Mouse (Mus musculus) heart, postnatal 10 days (tissue): Measurements from ENCODE around the gene Emb. TPM values are rescaled to one million over a fixed set of nuclear protein-coding genes. Genes with fewer than 3 reads are reported as not detected.
A peak's percentile ranks its signal among the peaks of the same experiment; 100 is the strongest.
"Not testable (repeated sequence)": the region's sequence is repeated elsewhere in the genome, so short reads cannot be mapped to it uniquely, and the experiment has no call there.

Experiments
- DNase-seq, 2 experiments: peaks; one replicate each; pipeline ENCODE4 v3.0.0; 2021
- intact Hi-C: fragments of 180-260 bp; cut with DNase I; formaldehyde crosslinking; loops from one replicate; pipeline ENCODE4 v1.15.1; 2025
- total RNA-seq, 2 experiments: library from RNA; stranded (reverse); gene quantifications; 2 replicates each; pipeline ENCODE4 v1.2.3; 2021

The Emb gene
- 10 to 100 TPM; 13.2 to 14.3 TPM for total RNA-seq

DNA sequence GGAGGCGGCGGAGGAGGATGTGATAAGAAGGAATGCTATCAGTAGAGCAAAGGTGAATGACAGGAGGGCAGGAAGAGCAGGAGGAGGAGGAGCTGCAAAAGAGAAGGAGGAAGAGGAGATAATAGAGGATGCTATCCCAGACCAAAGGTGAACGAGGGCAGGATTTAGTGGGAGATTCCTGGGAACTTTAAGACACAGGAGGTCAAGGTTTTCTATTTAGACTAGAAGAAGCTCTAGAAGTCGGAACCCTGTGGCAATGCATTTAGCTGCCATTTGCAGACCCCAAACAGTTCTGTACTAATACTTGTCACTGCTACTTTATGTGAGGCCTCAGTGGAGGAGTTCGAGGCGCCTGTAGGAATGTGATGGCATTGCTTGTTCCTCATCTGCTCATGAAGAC is at the start of gene Emb:
Emb (plus strand) TSS at position 301 of the 400 bp plus-strand sequence.
- no peak for DNase-seq
- intact Hi-C loops = no loop called here

DNA sequence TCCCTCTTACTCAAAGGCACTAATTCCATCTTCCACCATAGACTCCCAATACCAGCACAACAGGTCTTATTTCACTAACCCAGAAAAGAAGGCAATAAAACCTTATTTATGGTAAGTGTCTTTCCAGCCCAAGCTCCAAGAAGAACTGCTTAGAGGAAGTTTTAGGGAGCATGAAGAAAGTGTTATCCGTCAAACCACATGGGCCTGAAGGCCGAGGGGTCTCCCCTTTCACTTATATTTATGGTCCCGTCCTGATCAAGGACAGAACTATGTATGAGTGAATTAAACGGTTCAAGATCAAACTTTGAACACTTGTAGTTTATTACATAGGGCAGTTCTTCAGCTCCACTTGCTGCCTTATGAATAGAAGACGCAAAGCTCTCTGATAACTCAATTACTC is 44.4 kb upstream of the Emb start:
- DNase-seq = no peak
- intact Hi-C loops = no loop called here

DNA sequence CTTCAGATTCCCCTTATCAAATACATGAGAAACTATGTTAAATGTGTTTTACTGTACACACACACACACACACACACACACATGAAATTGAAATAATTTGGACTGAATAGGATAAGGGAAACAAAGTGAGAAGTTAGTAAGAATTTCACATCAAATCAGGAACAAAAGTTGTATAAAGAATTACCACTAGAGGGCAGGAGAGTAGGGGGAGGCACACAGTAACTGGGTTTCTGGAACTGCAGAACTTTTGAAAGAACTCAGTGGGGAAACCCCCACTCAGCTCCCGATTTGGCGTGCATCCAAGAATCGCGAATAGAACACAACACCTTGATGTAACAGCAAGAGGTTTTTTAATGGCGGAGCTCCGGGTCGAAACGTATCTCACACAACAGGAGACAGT is 43.3 kb upstream of the Emb start:
- DNase-seq = no peak
- intact Hi-C loops = no loop called here

DNA sequence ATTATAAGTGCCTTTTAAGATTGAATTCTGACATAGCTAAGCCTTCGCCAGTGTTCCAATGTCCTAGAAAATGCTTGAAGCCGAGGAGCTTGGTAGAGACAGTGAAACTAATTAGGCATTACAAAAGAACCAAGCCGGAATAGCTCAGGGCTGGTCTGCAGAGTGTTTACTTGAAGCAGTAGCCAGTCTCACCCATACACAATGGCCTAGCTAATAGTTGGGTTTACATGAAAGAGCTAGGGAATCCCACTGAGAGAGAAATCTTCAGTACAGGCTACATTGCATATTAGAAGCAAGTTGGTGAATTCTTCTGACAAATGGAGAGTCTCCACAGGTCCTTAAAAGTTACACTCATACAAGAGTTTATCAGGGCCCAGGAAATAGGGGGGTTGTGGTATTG is 27.4 kb upstream of the Emb start:
- intact Hi-C loops, DNase-seq: not testable (repeated sequence)

DNA sequence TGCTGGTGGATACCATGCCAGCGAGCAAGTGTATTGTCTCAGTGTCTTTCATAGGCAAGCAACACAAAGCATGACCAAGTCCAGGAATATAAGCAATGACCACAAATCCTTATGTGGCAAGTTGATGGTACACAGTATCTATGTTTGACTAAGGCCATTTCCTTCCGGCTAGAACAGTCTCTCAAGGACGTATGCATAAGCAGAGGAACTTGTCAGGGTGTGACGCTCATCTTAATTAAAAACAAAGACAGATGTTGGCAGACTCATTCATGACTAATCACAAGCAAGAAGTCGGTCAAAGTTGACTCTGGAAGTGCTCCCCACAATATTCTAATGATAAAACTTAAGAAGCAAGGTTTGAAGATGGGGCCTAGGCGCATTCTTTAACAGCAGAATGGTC is 25.0 kb upstream of the Emb start:
- intact Hi-C loops = no loop called here
- DNase-seq = no peak

DNA sequence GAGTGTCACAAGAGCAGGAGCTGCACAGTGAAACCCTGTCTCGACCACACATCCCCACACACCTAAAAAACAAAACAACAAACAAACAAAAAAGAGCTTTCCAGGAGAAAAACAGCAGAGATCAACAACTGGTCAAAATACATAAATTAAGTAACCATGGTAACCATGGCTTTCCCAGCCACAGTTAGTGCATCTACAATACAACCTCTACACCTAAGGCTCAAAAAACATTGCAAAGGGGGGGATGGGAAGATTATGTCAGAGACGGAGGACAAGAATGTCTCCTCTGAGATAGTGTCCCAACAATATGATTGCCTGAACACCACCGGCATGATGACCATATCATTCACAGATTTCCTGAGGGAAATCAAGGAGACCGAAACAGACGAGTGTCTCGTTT is 23.0 kb upstream of the Emb start:
- no peak for DNase-seq

DNA sequence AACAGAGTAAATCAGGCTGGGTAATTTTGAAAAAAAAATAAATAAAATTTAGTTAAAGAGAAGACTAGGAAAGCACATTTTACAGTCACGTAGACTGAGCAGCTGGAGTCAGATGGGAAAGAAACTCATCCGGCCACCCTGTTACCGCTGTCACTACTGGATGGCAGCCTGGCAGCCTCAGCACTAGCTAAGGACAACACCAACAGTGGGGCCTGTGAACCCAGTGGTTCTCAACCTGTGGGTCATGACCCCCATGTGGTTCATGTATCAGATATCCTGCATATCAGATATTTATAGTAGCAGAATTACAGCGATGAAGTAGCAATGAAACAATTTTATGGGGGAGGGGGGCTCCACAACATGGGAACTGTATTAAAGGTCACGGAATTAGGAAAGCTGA is 16.2 kb upstream of the Emb start:
- intact Hi-C loops = no loop called here
- DNase-seq = no peak

More for the DNA sequence above, 23.0 kb upstream of the Emb start:
- intact Hi-C loops = no loop called here

DNA sequence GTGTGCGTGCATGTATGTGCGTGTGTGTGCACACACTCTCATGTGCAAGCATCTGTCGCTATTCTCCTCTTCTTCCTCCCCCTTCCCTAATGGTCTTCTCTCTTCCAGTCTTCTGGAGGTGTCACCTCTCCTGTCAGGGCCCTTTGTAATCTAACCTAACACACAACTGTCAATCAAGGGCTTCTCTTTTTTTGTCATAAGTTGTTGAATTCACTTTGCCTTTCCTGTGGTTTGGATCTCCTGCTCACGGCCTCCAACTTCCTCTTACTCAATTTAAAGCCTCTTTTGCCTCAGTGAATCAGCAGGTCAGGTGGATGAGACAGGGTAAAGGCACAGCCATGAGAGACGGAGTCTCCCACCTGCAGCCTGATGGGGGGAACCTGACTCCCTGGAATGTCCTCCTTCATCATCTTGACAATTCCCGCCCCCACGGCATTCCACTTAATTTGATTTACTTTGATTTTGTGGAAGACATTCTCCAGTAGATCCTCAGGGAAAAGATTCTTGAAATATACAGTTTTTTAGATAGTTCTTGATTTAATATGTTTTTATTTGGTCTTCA is 14.8 kb upstream of the Emb start:
- no peak for DNase-seq
- intact Hi-C loops = no loop called here

DNA sequence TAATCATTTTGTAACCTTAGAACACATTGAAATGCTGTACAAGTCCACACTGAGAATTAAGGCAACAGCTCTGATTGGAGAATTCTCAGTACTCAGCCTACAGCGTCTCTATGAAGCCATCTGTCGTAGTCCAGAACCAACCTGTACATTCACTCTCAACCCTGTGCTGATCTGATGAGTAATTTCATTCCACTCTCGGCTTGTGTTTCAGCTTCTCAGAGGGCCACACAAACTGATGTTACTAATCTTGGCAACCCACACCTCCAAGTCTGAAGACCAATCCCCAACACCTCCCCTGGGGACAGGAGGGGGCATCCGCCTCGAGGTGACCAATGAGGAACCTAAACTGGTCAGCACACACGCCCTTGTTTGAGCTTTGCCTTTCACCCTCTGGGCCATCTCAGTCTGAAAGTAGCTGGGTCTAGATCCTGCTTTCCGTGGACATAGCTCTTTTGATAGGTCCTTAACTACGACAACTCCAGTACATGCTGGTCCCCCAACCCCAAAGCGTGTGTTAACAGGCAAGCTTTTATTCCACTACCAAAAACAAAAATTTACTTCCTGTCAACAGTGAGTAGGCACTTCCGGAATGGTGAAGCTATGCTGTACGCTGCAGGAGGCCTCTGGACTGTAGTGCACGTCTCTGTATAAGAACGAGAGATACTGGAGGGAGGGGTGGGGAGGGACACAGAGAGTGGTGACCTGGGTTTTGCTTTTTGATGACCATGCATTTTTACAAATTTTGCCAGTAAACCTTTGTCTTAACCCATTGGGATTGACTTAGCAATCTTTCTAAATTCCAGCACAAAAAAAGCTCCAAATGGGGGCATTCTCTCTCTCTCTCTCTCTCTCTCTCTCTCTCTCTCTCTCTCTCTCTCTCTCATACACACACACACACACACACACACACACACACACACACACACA is 12.5 kb upstream of the Emb start:
- no peak for DNase-seq
- intact Hi-C loops = no loop called here

DNA sequence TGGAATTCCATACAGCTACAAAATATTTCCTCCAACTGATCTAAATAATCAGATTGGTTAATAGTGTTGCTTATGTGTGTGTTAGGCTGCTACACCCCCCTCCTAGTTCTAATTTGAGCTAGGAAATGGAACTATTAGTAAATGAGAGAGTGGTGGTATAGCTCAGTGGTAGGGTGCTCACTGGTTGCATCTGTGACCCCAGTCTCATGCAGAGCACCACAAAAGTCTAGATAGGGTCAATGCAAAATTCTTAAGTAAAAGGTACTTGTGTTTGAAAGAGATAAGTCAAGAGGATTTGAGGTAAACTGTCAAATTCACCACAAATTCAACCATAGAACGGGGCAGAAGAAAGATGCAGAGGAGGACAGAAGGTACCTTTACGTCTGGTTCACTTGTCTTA is 10.7 kb upstream of the Emb start:
- DNase-seq = no peak
- intact Hi-C loops = no loop called here

DNA sequence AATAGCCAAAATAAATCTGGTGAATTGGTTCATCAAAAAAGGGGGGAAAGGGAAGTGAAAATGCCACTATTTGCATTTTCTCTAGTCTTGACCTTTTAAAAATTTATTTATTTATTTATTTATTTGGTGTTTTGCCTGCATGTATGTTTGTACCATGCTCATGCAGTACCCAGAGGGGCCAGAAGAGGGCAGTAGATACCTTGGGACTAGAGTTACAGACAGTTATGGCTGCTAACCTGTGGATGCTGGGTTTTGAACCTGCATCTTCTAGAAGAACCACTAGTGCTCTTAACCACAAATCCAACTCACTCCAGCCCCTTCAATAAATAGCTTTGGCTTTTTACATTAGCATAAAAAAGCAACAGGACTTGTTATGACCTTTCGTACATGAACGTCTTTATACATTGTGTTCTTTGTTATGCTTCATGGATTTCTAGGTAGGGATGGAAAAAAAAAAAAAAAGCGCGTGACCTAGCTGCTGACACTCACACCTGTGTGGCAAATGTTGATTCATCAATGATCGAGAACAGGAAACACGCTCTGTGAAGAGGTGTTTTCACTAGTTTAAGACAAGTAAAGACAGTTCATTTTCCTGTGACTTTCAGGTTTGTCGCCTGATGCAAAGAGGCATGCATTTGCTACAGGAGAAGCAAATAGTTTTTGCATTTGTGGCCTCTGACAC is 9.8 kb upstream of the Emb start:
- peak; percentile 55 to 84 for DNase-seq
- intact Hi-C loops = no loop called here

DNA sequence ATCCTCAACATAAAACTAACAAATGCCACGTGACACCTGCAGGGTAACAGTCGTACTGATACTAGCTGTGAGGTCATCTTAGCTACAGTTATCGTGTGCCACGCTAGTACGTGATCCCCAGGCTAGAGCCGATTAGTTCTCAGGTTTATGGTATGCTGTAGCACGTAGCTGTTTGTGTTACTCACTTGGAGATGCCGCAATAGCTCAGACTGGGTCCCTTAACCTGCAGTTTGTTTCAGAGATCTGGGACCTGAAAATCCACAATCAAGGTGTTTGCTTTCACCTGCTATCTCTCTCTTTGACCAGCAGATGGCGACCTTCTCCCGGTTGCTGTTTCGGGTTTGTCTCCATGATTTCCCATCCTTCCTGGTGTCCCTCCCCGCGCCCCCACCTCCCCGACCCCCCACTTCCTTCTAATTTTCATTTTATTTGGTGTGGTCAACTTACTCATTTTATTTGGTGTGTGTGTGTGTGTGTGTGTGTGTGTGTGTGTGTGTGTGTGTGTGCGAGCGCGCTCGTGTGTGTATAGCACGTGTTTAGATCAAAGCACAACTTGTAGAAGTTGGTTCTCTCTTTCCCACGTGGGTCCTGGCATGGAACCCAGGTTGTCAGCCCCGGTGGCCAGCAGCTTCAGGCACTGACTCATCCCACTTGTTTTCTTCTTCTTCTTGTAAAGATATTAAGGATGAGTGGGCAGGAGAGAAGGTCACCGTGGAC is 5.4 kb upstream of the Emb start:
- intact Hi-C loops = loop anchor here (1.0 to 5.0 kb wide), 2 partner anchors 86 to 109 kb away; no protein-coding TSS in a partner anchor
- peak; percentile 10 to 54 for DNase-seq

DNA sequence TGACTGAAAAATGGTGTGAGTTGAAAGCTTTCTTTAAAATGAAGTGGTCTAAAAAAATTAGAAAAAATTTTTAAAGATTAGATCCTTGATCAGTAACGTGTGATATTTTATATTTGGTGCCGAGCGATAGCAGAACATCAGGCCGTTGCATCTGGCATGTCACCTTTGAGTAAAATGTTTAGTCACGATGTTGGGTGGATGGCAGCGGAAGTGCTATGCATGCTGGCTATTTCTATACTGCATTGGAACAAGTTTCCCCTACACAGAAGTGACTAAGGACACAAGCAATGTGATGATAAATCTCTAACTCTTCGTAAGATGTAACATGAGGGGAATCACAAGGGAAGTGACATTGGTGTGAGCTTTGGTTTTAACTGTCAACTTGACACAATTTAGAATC is 3.7 kb upstream of the Emb start:
- no peak for DNase-seq
- intact Hi-C loops = loop anchor here (5.0 kb wide), 1 partner anchor 108 kb away; no protein-coding TSS in a partner anchor

DNA sequence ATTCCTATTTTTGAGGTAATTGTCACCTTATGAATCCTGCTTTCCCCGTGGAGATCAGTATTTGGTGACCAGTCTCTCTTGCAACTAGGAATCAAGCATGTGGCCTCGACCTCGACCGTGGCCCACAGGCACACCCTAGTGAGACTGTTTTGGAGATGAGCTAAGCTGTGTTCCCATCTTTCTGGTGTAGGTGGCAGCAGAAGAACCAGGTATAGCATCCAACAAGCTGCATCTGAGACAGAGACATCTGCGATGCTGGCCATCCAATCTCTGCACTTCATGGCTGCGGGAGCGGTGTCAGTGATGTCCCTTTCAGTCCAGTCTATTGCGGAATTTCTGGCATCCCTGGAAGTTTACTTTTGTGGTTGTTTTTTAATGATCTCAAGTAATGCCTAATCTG is 2.3 kb upstream of the Emb start:
- DNase-seq = no peak
- intact Hi-C loops = no loop called here

DNA sequence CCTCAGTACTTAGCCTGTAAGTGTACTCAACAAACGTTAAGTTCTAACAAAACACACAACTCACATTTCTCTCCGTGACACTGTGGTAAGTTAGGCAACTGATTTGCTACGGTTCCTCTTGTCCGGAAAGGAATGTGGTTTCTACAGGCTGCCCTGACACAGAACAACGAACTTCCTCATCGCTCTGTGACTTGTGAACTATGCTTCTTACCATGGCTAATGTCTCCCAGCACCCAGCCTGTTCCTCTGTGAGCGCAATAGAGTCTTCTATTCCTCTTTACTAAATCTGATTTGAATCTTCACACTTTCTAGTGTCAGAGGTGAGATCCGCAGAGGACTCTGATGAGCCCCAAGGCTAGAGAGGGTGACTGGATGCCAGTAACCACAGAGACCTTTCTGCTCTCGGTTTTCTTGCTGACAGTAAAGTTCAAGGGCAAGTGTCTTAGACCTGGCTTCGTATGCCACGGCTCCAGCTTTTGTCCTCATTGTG is 3.1 kb downstream of the Emb start:
- intact Hi-C loops = no loop called here
- DNase-seq = peak in 1 of 2 experiments; percentile 13

DNA sequence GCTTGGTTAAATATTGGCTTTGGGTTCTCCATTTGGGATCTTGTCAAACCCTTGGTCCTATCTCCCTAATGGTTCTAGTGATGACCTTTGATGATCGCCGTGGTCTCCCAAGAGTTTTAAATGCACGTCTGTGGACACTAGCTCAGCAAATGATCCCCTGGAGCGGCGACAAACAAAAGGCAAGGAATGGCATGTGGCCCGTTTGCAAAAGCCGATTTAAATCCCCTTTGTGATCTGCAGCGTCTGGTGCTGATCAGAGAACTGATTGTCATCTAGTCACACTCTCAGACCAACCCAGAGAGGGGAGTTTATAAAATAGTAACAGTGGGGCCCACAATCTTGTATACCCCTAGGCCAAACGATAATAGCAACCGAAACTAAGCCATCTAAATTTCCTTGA is 7.1 kb downstream of the Emb start:
- intact Hi-C loops = no loop called here
- DNase-seq = no peak

DNA sequence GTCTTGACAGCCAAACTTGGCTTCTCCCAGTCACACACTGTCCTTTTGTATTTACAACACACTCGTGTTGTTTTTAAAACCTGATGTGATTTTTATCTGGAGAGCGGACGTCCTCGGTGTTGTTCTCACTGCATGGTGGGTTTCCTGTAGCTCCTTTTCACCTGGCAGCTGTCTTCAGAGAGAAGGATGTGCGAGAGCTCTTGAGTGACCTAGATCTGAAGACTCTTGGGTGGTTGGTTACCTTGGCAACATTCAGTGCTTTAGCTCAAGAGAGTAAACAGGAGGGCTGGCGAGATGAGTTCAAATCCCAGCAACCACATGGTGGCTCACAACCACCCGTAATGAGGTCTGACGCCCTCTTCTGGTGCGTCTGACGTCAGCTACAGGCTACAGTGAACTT is 7.8 kb downstream of the Emb start:
- no peak for DNase-seq
- intact Hi-C loops = no loop called here

DNA sequence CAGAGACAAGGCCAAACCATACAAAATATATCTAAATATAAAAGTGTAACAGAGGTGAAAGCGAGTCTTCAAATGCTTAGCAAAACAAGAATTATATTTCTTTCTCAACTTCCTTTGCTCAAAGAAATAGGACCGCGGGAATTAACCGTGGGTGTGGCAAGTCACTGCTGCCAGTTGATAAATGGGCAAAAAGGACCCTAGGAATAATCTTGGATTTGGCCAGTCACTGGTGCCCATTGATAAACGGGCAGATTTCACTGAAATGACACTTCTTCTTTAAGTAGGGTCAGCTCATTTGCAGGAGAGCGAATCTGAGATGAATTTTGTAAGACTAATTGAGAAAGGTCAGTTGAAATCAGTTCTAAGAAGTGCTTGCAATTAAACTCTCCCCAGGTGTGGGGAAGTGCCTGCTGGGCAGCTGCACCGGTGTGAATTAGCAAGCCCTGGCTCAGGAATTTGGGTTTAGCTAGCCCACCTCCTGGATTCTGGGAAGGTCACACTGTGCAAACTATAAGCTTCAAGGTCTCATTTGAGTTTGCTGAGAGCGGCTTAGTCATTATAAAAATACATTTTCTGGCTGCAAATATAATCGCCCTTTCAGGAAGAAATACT is 8.5 kb downstream of the Emb start:
- DNase-seq = no peak
- intact Hi-C loops = no loop called here

DNA sequence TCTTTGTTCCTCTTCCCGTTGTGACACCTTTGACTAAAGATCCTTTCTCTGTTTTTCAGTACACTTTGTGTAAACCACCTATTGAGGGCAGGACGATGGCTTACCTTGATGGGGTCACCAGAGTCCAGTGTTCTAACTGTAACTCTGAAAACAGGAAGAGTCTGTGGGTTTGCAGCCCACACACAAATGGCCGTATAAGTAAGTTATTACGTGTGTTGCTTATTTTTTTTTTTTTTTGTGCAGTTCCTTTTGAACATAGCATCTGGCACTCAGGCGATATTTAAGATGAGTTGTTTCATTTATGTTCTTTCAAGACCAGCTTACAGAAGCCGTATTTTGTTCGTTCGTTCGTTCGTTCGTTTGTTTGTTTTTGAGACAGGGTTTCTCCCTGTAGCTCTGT is 9.3 kb downstream of the Emb start:
- intact Hi-C loops = no loop called here
- no peak for DNase-seq

DNA sequence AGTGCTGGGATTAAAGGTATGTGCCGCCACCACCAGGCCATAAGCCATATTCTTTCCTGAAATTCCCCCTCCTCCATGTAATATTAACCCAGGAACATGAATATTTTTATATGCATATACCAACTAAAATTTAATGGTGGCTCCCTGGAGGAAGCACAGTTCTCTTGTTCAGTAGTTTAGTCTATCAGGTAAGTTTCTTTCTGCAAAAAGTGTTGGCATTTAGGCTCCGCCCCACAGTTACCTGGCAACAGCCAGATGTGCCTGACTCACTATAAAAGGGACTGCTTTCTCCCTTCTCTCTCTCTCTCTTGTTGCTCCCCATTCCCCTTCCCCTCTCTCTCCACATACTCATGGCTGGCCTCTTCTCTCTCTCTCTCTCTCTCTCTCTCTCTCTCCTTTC is 9.8 kb downstream of the Emb start:
- intact Hi-C loops = no loop called here
- no peak for DNase-seq
